In genomic region chr6:4748506-4748961, GRCm38 (mm10) we compare ENCODE assay signal across 8 mouse cellular contexts. TPM values are rescaled to one million over a fixed set of nuclear protein-coding genes. Genes with fewer than 3 reads are reported as not detected.
A peak's percentile ranks its signal among the peaks of the same experiment; 100 is the strongest.
DNase-seq lines count a peak whose midpoint lies in the region; ATAC-seq lines count a peak whose summit lies in the region.

No protein-coding gene starts in this region.

- DNase-seq in cerebellum, adult 11 months, result peak; percentile 58
- no peak for DNase-seq in cerebellum, postnatal 25 days
- peak; percentile 71 for DNase-seq in limb, embryonic 11.5 days (ENCODE audit: low spot score)
- DNase-seq in neural tube, embryonic 11.5 days (ENCODE audit: low spot score), result peak; percentile 61
- no peak for DNase-seq in ovary, adult 18-20 months (ENCODE audit: low spot score)

- 0 out of 2 replicates have a peak overlapping the region, but pooled peaks have one; percentile 17 for H3K9ac ChIP-seq in heart, embryonic 14.5 days (ENCODE audit: low read length)
- peak overlapping the region; percentile 47 for H3K9ac ChIP-seq in limb, embryonic 11.5 days (ENCODE audit: low read length)
- peak overlapping the region; percentile 6; the same call in 1 of the 2 replicates for H3K9ac ChIP-seq in neural tube, embryonic 11.5 days (ENCODE audit: low read length)

- no peaks in the 10 kb centered on the region for H3K36me3 ChIP-seq in megakaryocyte, embryonic 14.5 days (replicated peaks; ENCODE audit: low read length)
- H3K36me3 ChIP-seq in heart, embryonic 14.5 days (ENCODE audit: control insufficient read depth, insufficient read depth, low read length), result no peaks in the 10 kb centered on the region
- H3K36me3 ChIP-seq in limb, embryonic 11.5 days (ENCODE audit: control insufficient read depth, insufficient read depth, low read length), result no peaks in the 10 kb centered on the region
- no peaks in the 10 kb centered on the region for H3K36me3 ChIP-seq in neural tube, embryonic 11.5 days (ENCODE audit: control insufficient read depth, insufficient read depth, low read length)

- no peak for ATAC-seq in megakaryocyte, adult 5-6 weeks (ENCODE audit: poor library complexity, severe bottlenecking)
- ATAC-seq in heart, embryonic 14.5 days (ENCODE audit: insufficient number of reproducible peaks, insufficient read depth, low FRiP score, low read depth), result no peak
- no peak; the same call in 1 of the 2 replicates for ATAC-seq in limb, embryonic 11.5 days (ENCODE audit: insufficient number of reproducible peaks, low FRiP score, low TSS enrichment, low read depth)
- 0 out of 2 replicates have a peak, but pooled peaks have one; percentile 8 for ATAC-seq in neural tube, embryonic 11.5 days (ENCODE audit: insufficient read depth, low FRiP score, low TSS enrichment)

- peaks cover 22% of the 10 kb centered on the region for H3K9me3 ChIP-seq in megakaryocyte, embryonic 14.5 days
- peaks cover 19% of the 10 kb centered on the region for H3K9me3 ChIP-seq in heart, embryonic 14.5 days (ENCODE audit: control insufficient read depth, low read length)
- H3K9me3 ChIP-seq in limb, embryonic 11.5 days (ENCODE audit: control insufficient read depth, low read length), result peaks cover 5% of the 10 kb centered on the region; the same call in 1 of the 2 replicates
- H3K9me3 ChIP-seq in neural tube, embryonic 11.5 days (ENCODE audit: control insufficient read depth, low read length), result peaks cover 7% of the 10 kb centered on the region; the same call in 1 of the 2 replicates

- H3K4me1 ChIP-seq in megakaryocyte, embryonic 14.5 days, result peaks cover 5% of the 10 kb centered on the region
- H3K4me1 ChIP-seq in heart, embryonic 14.5 days (ENCODE audit: control insufficient read depth in 2 of 2, insufficient read depth in 2 of 2, low read length in 2 of 2), result no peaks in the 10 kb centered on the region
- H3K4me1 ChIP-seq in limb, embryonic 11.5 days (ENCODE audit: control insufficient read depth, insufficient read depth, low read length), result peaks cover 4% of the 10 kb centered on the region
- H3K4me1 ChIP-seq in neural tube, embryonic 11.5 days (ENCODE audit: control insufficient read depth, insufficient read depth, low read length), result no peaks in the 10 kb centered on the region

- H3K27ac ChIP-seq in heart, embryonic 14.5 days (replicated peaks in 1 of 2; ENCODE audit: control insufficient read depth in 1 of 2, insufficient read depth in 1 of 2, low read depth in 2 of 2, low read length in 2 of 2), result no peak overlapping the region
- peak overlapping the region; percentile 56; the same call in 1 of the 2 replicates for H3K27ac ChIP-seq in limb, embryonic 11.5 days (replicated peaks; ENCODE audit: low read depth, low read length)
- no peak overlapping the region for H3K27ac ChIP-seq in neural tube, embryonic 11.5 days (ENCODE audit: low read depth, low read length)

- 52% methylated on average over 15 of the region's 15 CpGs for WGBS in heart, embryonic 14.5 days
- 57% methylated on average over 15 of the region's 15 CpGs for WGBS in limb, embryonic 11.5 days
- WGBS in neural tube, embryonic 11.5 days, result 52% methylated on average over 15 of the region's 15 CpGs

- no peaks in the 10 kb centered on the region for H3K27me3 ChIP-seq in megakaryocyte, embryonic 14.5 days (replicated peaks)
- no peaks in the 10 kb centered on the region for H3K27me3 ChIP-seq in heart, embryonic 14.5 days (ENCODE audit: control insufficient read depth, insufficient read depth, low read length)
- no peaks in the 10 kb centered on the region for H3K27me3 ChIP-seq in limb, embryonic 11.5 days (ENCODE audit: control insufficient read depth, insufficient read depth, low read length)
- H3K27me3 ChIP-seq in neural tube, embryonic 11.5 days (ENCODE audit: control insufficient read depth, insufficient read depth, low read length), result no peaks in the 10 kb centered on the region

- H3K4me2 ChIP-seq in heart, embryonic 14.5 days (ENCODE audit: low read length), result peak overlapping the region; percentile 64
- H3K4me2 ChIP-seq in limb, embryonic 11.5 days (ENCODE audit: low read depth, severe bottlenecking), result peak overlapping the region; percentile 29
- peak overlapping the region; percentile 63 for H3K4me2 ChIP-seq in neural tube, embryonic 11.5 days (ENCODE audit: low read depth)

- peak overlapping the region; percentile 95 for H3K4me3 ChIP-seq in megakaryocyte, embryonic 14.5 days (replicated peaks)
- H3K4me3 ChIP-seq in heart, embryonic 14.5 days (ENCODE audit: control insufficient read depth in 1 of 2, insufficient read depth in 1 of 2, low read depth in 1 of 2, low read length in 2 of 2), result peak overlapping the region; percentile 38 to 53
- peak overlapping the region; percentile 30 for H3K4me3 ChIP-seq in limb, embryonic 11.5 days (ENCODE audit: low read depth, low read length)
- peak overlapping the region; percentile 54 for H3K4me3 ChIP-seq in neural tube, embryonic 11.5 days (ENCODE audit: low read depth, low read length)

RNA-seq across cellular contexts. Expression of gene Peg10, which starts 1.4 kb away (rescaled TPM):
- polyA plus RNA-seq in megakaryocyte, embryonic 14.5 days (2012; ENCODE audit: insufficient read depth, low replicate concordance), result 1.6 and 11.0 TPM in 2 replicates
- not detected in 2 replicates for total RNA-seq in megakaryocyte, adult 5-6 weeks (2015)
- total RNA-seq in megakaryocyte, adult 5-6 weeks (2017), result not detected in 2 replicates
- 2.4 and 2.9 TPM in 2 replicates for polyA plus RNA-seq in heart, embryonic 14.5 days (2014; fragmentation: Nextera tagmentation; extraction: Ambion mirVana)
- polyA plus RNA-seq in limb, embryonic 11.5 days (2014; fragmentation: Nextera tagmentation; extraction: Ambion mirVana), result 38.9 and 40.0 TPM in 2 replicates
- 14.8 and 15.4 TPM in 2 replicates for polyA plus RNA-seq in neural tube, embryonic 11.5 days (2014; fragmentation: Nextera tagmentation; extraction: Ambion mirVana)

RNA-seq across cellular contexts. Expression of gene Sgce, which starts 1.5 kb away (rescaled TPM):
- polyA plus RNA-seq in megakaryocyte, embryonic 14.5 days (2012; ENCODE audit: insufficient read depth, low replicate concordance), result 4.5 and 5.3 TPM in 2 replicates
- total RNA-seq in megakaryocyte, adult 5-6 weeks (2015), result 0.21 TPM in 1 of 2 replicates, not detected in the other
- total RNA-seq in megakaryocyte, adult 5-6 weeks (2017), result 0.49 TPM in 1 of 2 replicates, not detected in the other
- polyA plus RNA-seq in heart, embryonic 14.5 days (2014; fragmentation: Nextera tagmentation; extraction: Ambion mirVana), result 47.5 and 52.7 TPM in 2 replicates
- 49.3 and 53.4 TPM in 2 replicates for polyA plus RNA-seq in limb, embryonic 11.5 days (2014; fragmentation: Nextera tagmentation; extraction: Ambion mirVana)
- polyA plus RNA-seq in neural tube, embryonic 11.5 days (2014; fragmentation: Nextera tagmentation; extraction: Ambion mirVana), result 55.1 and 57.6 TPM in 2 replicates

Comparison
In these comparisons a context has a peak if more than half of its experiments do, and no peak if none do; other contexts are left out.
1. DNase-seq: peak in cerebellum, adult 11 months (single experiment), limb, embryonic 11.5 days (single experiment) and neural tube, embryonic 11.5 days (single experiment); none in cerebellum, postnatal 25 days (0 of 2) and ovary, adult 18-20 months (single experiment).
2. H3K4me3 ChIP-seq: peak in every context shown above with its lines; median percentile 95 in megakaryocyte, embryonic 14.5 days; 54 in neural tube, embryonic 11.5 days; 46 in heart, embryonic 14.5 days; 30 in limb, embryonic 11.5 days.
3. Peak in every context shown above with its lines, with median percentiles within 50 percentile points of each other: H3K4me2 ChIP-seq and H3K9ac ChIP-seq.